Mouse (Mus musculus) bone marrow, adult 2 months (tissue): Measurements from ENCODE around the gene Robo1. TPM values are rescaled to one million over a fixed set of nuclear protein-coding genes. Genes with fewer than 3 reads are reported as not detected.

Experiments used
- H3K27ac ChIP-seq: fragments of 200-500 bp; 2 replicates; pipeline ENCODE4 v1.5.1; 2012; ENCODE audit warnings: low read depth, mild to moderate bottlenecking, control low read depth, inconsistent platforms, low read length; ENCODE audit not compliant: control insufficient read depth, poor library complexity, insufficient read depth
- H3K4me1 ChIP-seq: fragments of 200-500 bp; 2 replicates; pipeline ENCODE4 v1.6.1; 2011; ENCODE audit warnings: low read length; ENCODE audit not compliant: control insufficient read depth, insufficient read depth
- H3K4me3 ChIP-seq: fragments of 200-500 bp; replicated peaks from 2 replicates; pipeline ENCODE3; 2011; ENCODE audit warnings: mild to moderate bottlenecking, low read depth, low read length, control low read depth; ENCODE audit not compliant: control insufficient read depth
- CTCF ChIP-seq: fragments of 200-500 bp; IDR thresholded peaks from 2 replicates; pipeline ENCODE4 v1.5.1; 2011; ENCODE audit warnings: low read length, control low read depth; ENCODE audit not compliant: control insufficient read depth, insufficient read depth
- POLR2A ChIP-seq: fragments of 200-500 bp; IDR thresholded peaks from 2 replicates; pipeline ENCODE4 v1.6.1; 2011; ENCODE audit warnings: low read depth, mild to moderate bottlenecking, control low read depth, low read length, borderline replicate concordance; ENCODE audit not compliant: control insufficient read depth
- WGBS: fragments of 180-500 bp; shearing (Covaris S2); methylation state at CpG from one replicate; pipeline ENCODE4 v1.1.7; 2018; 5-methylcytosine and 5-hydroxymethylcytosine counted together
- polyA plus RNA-seq: library from polyadenylated mRNA; stranded (reverse); fragments of >200 nt; gene quantifications from 2 replicates; pipeline ENCODE4 v1.2.4, GENCODE M21; 2011; ENCODE audit warnings: low replicate concordance; ENCODE audit not compliant: missing spikeins, insufficient read depth, insufficient read length

Robo1 gene
- polyA plus RNA-seq, 1 experiment, result 9.0 TPM

GRCm38 (mm10) chr16:72839031-72839430 is 530.9 kb downstream of the Robo1 start:
- H3K4me1 ChIP-seq, result no peaks in the 10 kb centered on the region
- H3K4me3 ChIP-seq, result no peak overlapping the region
- TF ChIP-seq CTCF (no peak), POLR2A (no peak)
- H3K27ac ChIP-seq, result no peak overlapping the region
- 87% methylated on average over 1 of the region's 1 CpGs for WGBS

DNA sequence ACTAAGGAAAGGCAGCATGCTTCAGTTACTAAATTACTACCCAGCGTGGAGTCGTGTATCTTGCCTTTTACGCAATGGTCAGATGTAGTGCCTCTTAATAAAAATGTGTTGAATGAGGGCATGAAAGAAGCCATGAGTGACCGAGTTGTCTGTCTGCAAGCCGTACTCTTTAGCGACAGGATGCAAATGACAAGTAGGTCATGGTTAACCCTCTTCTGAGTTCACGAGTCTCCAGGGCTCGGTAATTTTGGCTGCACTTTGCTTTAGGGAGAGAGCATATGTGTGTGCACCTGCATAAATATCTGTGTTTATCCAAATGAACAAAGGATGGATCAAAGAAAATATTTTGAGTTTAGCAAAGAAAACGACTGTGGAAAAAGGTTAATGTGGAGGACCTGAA is 533.0 kb downstream of the Robo1 start:
- WGBS, result 87% methylated on average over 9 of the region's 9 CpGs
- H3K4me1 ChIP-seq, result no peaks in the 10 kb centered on the region
- H3K27ac ChIP-seq, result no peak overlapping the region
- TF ChIP-seq POLR2A (no peak), CTCF (no peak)
- no peak overlapping the region for H3K4me3 ChIP-seq

GRCm38 (mm10) chr16:72854101-72854500 is 546.0 kb downstream of the Robo1 start:
- TF ChIP-seq CTCF (no peak), POLR2A (no peak)
- Histone ChIP-seq H3K4me3 (no peak overlapping the region), H3K4me1 (no peaks in the 10 kb centered on the region), H3K27ac (no peak overlapping the region)
- WGBS, result 83% methylated on average over 9 of the region's 9 CpGs

DNA sequence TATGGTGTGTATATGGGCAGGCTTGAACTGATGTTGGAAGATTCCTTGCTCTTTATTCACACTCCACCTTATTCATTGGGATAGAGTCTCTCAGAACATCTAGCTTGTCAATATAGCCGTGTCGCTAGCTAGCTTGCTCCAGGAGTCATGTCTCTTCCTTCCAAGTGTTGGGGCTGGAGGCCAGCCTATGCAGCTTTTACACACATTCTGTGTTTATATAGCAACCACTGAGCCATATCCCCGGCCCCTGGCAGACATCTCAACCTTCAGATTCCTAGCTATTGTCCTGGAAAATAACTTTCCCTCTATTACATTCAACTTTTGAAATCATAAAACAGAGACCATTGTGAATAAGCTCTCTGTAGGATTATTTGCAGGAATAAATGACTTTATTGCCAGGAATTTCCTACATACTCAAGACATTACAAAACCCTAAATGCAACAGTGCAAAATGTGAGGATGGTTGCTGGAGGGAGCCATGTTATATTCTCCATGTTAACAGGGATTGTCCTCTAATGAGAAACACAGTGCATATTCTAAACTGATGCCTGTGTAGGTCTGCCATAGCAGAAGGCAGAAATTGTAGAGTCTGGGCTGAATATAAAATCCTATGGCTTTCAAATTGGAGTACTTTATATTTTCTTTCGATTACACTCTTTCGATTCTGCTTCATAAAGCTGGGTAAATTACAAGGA is 546.9 kb downstream of the Robo1 start:
- WGBS, result 79% methylated on average over 5 of the region's 5 CpGs
- Histone ChIP-seq H3K27ac (no peak overlapping the region), H3K4me1 (no peaks in the 10 kb centered on the region), H3K4me3 (no peak overlapping the region)
- TF ChIP-seq POLR2A (no peak), CTCF (no peak)

DNA sequence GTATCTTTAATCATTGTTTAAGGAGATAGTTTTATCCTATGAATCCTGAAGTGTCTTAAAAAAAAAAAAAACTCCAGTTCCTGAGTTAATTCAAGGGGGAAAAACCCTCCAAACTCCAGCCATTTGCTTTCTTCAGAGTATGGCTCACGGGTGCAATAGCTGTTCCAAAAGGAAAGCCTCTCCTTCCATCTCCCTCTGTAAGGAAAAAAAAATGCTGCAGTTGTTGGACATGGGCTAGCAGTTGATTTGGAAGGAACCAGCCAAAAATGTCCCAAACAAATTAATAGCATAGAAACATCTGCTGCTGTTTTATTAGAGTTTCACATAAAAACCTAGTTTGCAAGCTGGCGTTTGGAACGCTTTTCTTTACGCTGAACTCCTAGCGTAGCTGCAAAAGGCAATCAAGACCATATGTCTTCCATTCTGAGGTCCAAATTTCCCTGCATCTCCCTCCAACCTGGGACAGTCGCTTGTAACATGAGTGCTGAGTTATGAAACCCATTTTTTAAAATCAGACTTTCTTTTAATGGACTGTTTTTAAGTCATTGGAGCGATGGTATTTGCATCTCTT is 553.7 kb downstream of the Robo1 start:
- WGBS, result 82% methylated on average over 7 of the region's 7 CpGs
- TF ChIP-seq POLR2A (no peak), CTCF (no peak)
- Histone ChIP-seq H3K27ac (no peak overlapping the region), H3K4me1 (no peaks in the 10 kb centered on the region), H3K4me3 (no peak overlapping the region)

DNA sequence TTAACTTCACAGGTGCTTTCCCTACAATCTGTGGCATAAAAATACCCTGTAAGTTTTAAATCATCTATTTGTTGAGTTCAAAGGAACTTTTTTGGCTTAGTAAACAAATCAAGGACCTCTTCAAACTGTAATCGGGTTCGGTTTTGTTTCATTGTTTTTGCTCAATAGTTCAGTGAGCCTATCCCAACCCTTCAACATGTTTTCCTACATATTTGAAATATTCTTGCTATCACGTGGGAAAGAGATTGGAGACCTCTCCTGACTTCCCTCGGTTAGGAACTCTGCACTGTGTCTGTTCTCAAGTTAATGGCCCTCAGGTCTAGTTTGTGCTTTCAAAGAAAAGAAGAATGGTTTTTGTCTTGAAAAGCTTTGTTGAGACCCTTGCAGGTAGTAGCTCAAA is 557.9 kb downstream of the Robo1 start:
- no peak overlapping the region for H3K27ac ChIP-seq
- H3K4me1 ChIP-seq, result no peaks in the 10 kb centered on the region
- 77% methylated on average over 4 of the region's 4 CpGs for WGBS
- H3K4me3 ChIP-seq, result no peak overlapping the region
- TF ChIP-seq POLR2A (no peak), CTCF (no peak)

DNA sequence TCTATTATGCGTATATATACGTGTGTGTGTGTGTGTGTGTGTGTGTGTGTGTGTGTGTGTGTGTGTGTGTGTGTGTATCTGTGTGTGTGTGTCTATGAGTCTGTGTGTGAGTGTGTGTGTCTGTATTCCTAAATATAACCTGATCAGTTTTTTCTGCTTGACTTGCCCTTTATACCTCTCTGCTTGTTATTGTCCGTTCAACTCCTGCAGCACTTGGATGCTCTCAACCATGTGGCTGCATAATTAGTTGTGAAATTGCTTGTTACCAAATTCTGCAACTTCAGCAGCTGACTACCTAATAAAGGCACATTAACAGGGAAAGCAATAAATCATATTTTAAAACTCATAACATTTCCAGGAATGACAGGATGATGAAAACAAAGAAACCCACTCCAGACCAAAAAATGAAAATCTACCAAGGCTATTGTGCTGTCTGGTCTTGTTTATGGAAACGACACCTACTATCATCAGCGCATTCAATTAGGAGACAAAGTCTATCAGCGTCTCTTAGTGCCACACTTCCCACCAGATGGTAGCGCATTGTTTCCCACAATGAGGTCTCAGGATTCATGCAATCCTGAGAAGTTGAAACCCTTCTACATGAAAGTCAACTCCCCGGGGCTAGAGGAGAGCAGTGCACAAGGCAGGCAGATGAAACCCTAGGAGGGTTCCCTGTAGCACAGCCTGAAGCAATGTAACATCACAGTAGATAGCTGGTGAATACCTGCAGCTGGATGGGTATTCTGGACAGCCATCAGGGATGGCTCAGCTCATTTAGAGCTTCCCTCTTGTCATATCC is 567.0 kb downstream of the Robo1 start:
- 81% methylated on average over 8 of the region's 8 CpGs for WGBS
- no peaks in the 10 kb centered on the region for H3K4me1 ChIP-seq
- no peak overlapping the region for H3K27ac ChIP-seq
- no peak overlapping the region for H3K4me3 ChIP-seq
- no peak for TF ChIP-seq CTCF
- TF ChIP-seq POLR2A, result no peak

- TF ChIP-seq POLR2A, result no peak
- TF ChIP-seq CTCF, result no peak
- Histone ChIP-seq H3K4me3 (no peak overlapping the region), H3K4me1 (no peaks in the 10 kb centered on the region), H3K27ac (no peak overlapping the region)
- WGBS, result 82% methylated on average over 7 of the region's 7 CpGs
These were observed 580.0 kb downstream of the Robo1 start for GRCm38 (mm10) chr16:72888108-72888507.

- H3K4me1 ChIP-seq, result no peaks in the 10 kb centered on the region
- 84% methylated on average over 9 of the region's 9 CpGs for WGBS
- TF ChIP-seq POLR2A (no peak), CTCF (no peak)
- H3K27ac ChIP-seq, result no peak overlapping the region
- no peak overlapping the region for H3K4me3 ChIP-seq
These were observed 581.3 kb downstream of the Robo1 start for GRCm38 (mm10) chr16:72889401-72889800.
